Mouse (Mus musculus) lung, embryonic 14.5 days (tissue): ENCODE measurements around the gene Aff1. TPM values are rescaled to one million over a fixed set of nuclear protein-coding genes. Genes with fewer than 3 reads are reported as not detected.

ENCODE experiments used
- ATAC-seq: fragments of 200-750 bp; cut with Nextera tagmentation; 2 replicates; pipeline ENCODE4 v1.8.0; 2017; ENCODE audit warnings: mild to moderate bottlenecking, moderate TSS enrichment, moderate library complexity; ENCODE audit not compliant: insufficient read depth
- DNase-seq: peaks from one replicate; pipeline ENCODE4 v3.0.0-alpha.2; 2015
- H3K27ac ChIP-seq: fragments of 300-500 bp; sonication (generic); 2 replicates; pipeline ENCODE4 v1.5.1; 2014; ENCODE audit warnings: low read depth, mild to moderate bottlenecking, moderate library complexity
- H3K27me3 ChIP-seq: fragments of 300-500 bp; sonication (generic); 2 replicates; pipeline ENCODE4 v1.6.1; 2014; ENCODE audit warnings: low read length, control low read depth; ENCODE audit not compliant: insufficient read depth
- H3K36me3 ChIP-seq: fragments of 300-500 bp; sonication (generic); 2 replicates; pipeline ENCODE4 v1.6.1; 2014; ENCODE audit warnings: control low read depth; ENCODE audit not compliant: insufficient read depth
- H3K4me1 ChIP-seq: fragments of 300-500 bp; sonication (generic); 2 replicates; pipeline ENCODE4 v1.6.1; 2014; ENCODE audit warnings: antibody characterized with exemption, control low read depth; ENCODE audit not compliant: insufficient read depth
- H3K4me2 ChIP-seq: fragments of 300-500 bp; sonication (generic); 2 replicates; pipeline ENCODE4 v1.6.1; 2014; ENCODE audit warnings: mild to moderate bottlenecking
- H3K4me3 ChIP-seq: fragments of 300-500 bp; sonication (generic); 2 replicates; pipeline ENCODE4 v1.5.1; 2014; ENCODE audit warnings: low read depth, low read length
- H3K9ac ChIP-seq: fragments of 300-500 bp; sonication (generic); 2 replicates; pipeline ENCODE4 v1.6.1; 2014
- H3K9me3 ChIP-seq: fragments of 300-500 bp; sonication (generic); 2 replicates; pipeline ENCODE4 v1.6.1; 2016; ENCODE audit warnings: low read depth, low read length, control low read depth
- CTCF ChIP-seq: IDR thresholded peaks from 2 replicates; pipeline ENCODE4 v1.5.1; 2016; ENCODE audit warnings: antibody characterized with exemption, low read depth
- WGBS: fragments of 180-500 bp; shearing (Covaris S2); extraction: QIAGEN DNeasy Blood & Tissue Kit; methylation state at CpG from one replicate; pipeline ENCODE4 v1.1.7; 2014; 5-methylcytosine and 5-hydroxymethylcytosine counted together
- polyA plus RNA-seq: library from polyadenylated mRNA; unstranded; fragments of >200 nt; fragmentation: Nextera tagmentation; extraction: Ambion mirVana; gene quantifications from 2 replicates; pipeline ENCODE4 v1.2.1, GENCODE M21; 2014

Aff1 gene
- polyA plus RNA-seq, 1 experiment from 2014 or later, result 7.1 TPM

- 75% methylated on average over 6 of the region's 6 CpGs for WGBS
- no peak for DNase-seq
- H3K4me1 ChIP-seq, result no peaks in the 10 kb centered on the region
- H3K27ac ChIP-seq, result no peak overlapping the region
- no peak overlapping the region for H3K4me3 ChIP-seq
- H3K36me3 ChIP-seq, result no peaks in the 10 kb centered on the region
- H3K9ac ChIP-seq, result no peak overlapping the region
- H3K9me3 ChIP-seq, result no peaks in the 10 kb centered on the region
- H3K4me2 ChIP-seq, result no peak overlapping the region
- ATAC-seq, result no peak
- no peak for TF ChIP-seq CTCF
- H3K27me3 ChIP-seq, result no peaks in the 10 kb centered on the region
These were observed 14.3 kb upstream of the Aff1 start for GRCm38 (mm10) chr5:103677894-103678293.

- 92% methylated on average over 5 of the region's 5 CpGs for WGBS
- Histone ChIP-seq H3K27me3 (no peaks in the 10 kb centered on the region), H3K27ac (no peak overlapping the region), H3K9ac (no peak overlapping the region), H3K36me3 (no peaks in the 10 kb centered on the region), H3K4me1 (no peaks in the 10 kb centered on the region), H3K9me3 (no peaks in the 10 kb centered on the region), H3K4me3 (no peak overlapping the region), H3K4me2 (no peak overlapping the region)
- no peak for TF ChIP-seq CTCF
- ATAC-seq, result no peak
- no peak for DNase-seq
These were observed 13.2 kb upstream of the Aff1 start for GRCm38 (mm10) chr5:103678974-103679373.

GRCm38 (mm10) chr5:103680381-103680780 is 11.8 kb upstream of the Aff1 start:
- H3K4me2 ChIP-seq, result no peak overlapping the region
- H3K4me1 ChIP-seq, result no peaks in the 10 kb centered on the region
- 49% methylated on average over 4 of the region's 4 CpGs for WGBS
- H3K9me3 ChIP-seq, result no peaks in the 10 kb centered on the region
- H3K4me3 ChIP-seq, result no peak overlapping the region
- 0 out of 2 replicates have a peak, but pooled peaks have one; percentile 41 for ATAC-seq
- no peaks in the 10 kb centered on the region for H3K27me3 ChIP-seq
- H3K9ac ChIP-seq, result no peak overlapping the region
- DNase-seq, result peak; percentile 90
- H3K36me3 ChIP-seq, result no peaks in the 10 kb centered on the region
- peak; percentile 90 for TF ChIP-seq CTCF
- no peak overlapping the region for H3K27ac ChIP-seq

- Histone ChIP-seq H3K4me2 (no peak overlapping the region), H3K4me3 (no peak overlapping the region), H3K9ac (no peak overlapping the region), H3K9me3 (no peaks in the 10 kb centered on the region), H3K27ac (no peak overlapping the region), H3K4me1 (no peaks in the 10 kb centered on the region), H3K27me3 (no peaks in the 10 kb centered on the region), H3K36me3 (no peaks in the 10 kb centered on the region)
- DNase-seq (no peak), ATAC-seq (no peak)
- TF ChIP-seq CTCF, result no peak
- WGBS, result 45% methylated on average over 3 of the region's 3 CpGs
These were observed 10.3 kb upstream of the Aff1 start for GRCm38 (mm10) chr5:103681824-103682223.

GRCm38 (mm10) chr5:103689645-103690044 is 2.5 kb upstream of the Aff1 start:
- H3K4me1 ChIP-seq, result no peaks in the 10 kb centered on the region
- no peaks in the 10 kb centered on the region for H3K36me3 ChIP-seq
- TF ChIP-seq CTCF, result no peak
- H3K4me3 ChIP-seq, result no peak overlapping the region
- H3K4me2 ChIP-seq, result no peak overlapping the region
- no peak for DNase-seq
- no peaks in the 10 kb centered on the region for H3K9me3 ChIP-seq
- H3K27me3 ChIP-seq, result peaks cover 22% of the 10 kb centered on the region
- H3K9ac ChIP-seq, result no peak overlapping the region
- WGBS, result 61% methylated on average over 5 of the region's 5 CpGs
- ATAC-seq, result no peak
- H3K27ac ChIP-seq, result no peak overlapping the region

GRCm38 (mm10) chr5:103690190-103690589 is 2.0 kb upstream of the Aff1 start:
- Histone ChIP-seq H3K4me3 (no peak overlapping the region), H3K4me1 (no peaks in the 10 kb centered on the region), H3K9ac (no peak overlapping the region), H3K27ac (no peak overlapping the region), H3K9me3 (no peaks in the 10 kb centered on the region), H3K4me2 (no peak overlapping the region), H3K27me3 (peaks cover 22% of the 10 kb centered on the region), H3K36me3 (no peaks in the 10 kb centered on the region)
- no peak for ATAC-seq
- WGBS, result 83% methylated on average over 8 of the region's 8 CpGs
- TF ChIP-seq CTCF, result no peak
- no peak for DNase-seq

- ATAC-seq (no peak), DNase-seq (no peak)
- peak; percentile 8; the same call in 1 of the 2 replicates for TF ChIP-seq CTCF
- H3K36me3 ChIP-seq, result no peaks in the 10 kb centered on the region
- H3K4me3 ChIP-seq, result peak overlapping the region; percentile 62; the same call in 1 of the 2 replicates
- no peaks in the 10 kb centered on the region for H3K9me3 ChIP-seq
- peaks cover 22% of the 10 kb centered on the region for H3K27me3 ChIP-seq
- no peak overlapping the region for H3K27ac ChIP-seq
- no peaks in the 10 kb centered on the region for H3K4me1 ChIP-seq
- peak overlapping the region; percentile 100 for H3K4me2 ChIP-seq
- H3K9ac ChIP-seq, result no peak overlapping the region
These were observed 1.0 kb upstream of the Aff1 start for GRCm38 (mm10) chr5:103691171-103691570.
